Mouse (Mus musculus) lung, embryonic 16.5 days (tissue): Measurements from ENCODE around the gene Scfd2. TPM values are rescaled to one million over a fixed set of nuclear protein-coding genes. Genes with fewer than 3 reads are reported as not detected.

Source experiments
- ATAC-seq: fragments of 200-750 bp; cut with Nextera tagmentation; 2 replicates; pipeline ENCODE4 v1.8.0; 2017; ENCODE audit warnings: low read depth, mild to moderate bottlenecking, moderate library complexity
- H3K27ac ChIP-seq: fragments of 300-500 bp; sonication (generic); 2 replicates; pipeline ENCODE4 v1.5.1; 2014; ENCODE audit warnings: mild to moderate bottlenecking, control low read depth, low read length
- H3K27me3 ChIP-seq: fragments of 300-500 bp; sonication (generic); 2 replicates; pipeline ENCODE4 v1.6.1; 2014; ENCODE audit warnings: low read depth, low read length, mixed read lengths; ENCODE audit not compliant: control insufficient read depth, insufficient read depth
- H3K36me3 ChIP-seq: fragments of 300-500 bp; sonication (generic); 2 replicates; pipeline ENCODE4 v1.6.1; 2014; ENCODE audit warnings: low read length; ENCODE audit not compliant: control insufficient read depth, insufficient read depth
- H3K4me1 ChIP-seq: fragments of 300-500 bp; sonication (generic); replicated peaks from 2 replicates; pipeline ENCODE4 v1.6.1; 2014; ENCODE audit warnings: low read length, mixed read lengths; ENCODE audit not compliant: control insufficient read depth, insufficient read depth
- H3K4me2 ChIP-seq: fragments of 300-500 bp; sonication (generic); 2 replicates; pipeline ENCODE4 v1.6.1; 2014; ENCODE audit warnings: low read depth, low read length, control low read depth
- H3K4me3 ChIP-seq: fragments of 300-500 bp; sonication (generic); 2 replicates; pipeline ENCODE4 v1.5.1; 2014; ENCODE audit warnings: mild to moderate bottlenecking, low read length, control low read depth
- H3K9ac ChIP-seq: fragments of 300-500 bp; sonication (generic); 2 replicates; pipeline ENCODE4 v1.6.1; 2014; ENCODE audit warnings: low read length, control low read depth
- H3K9me3 ChIP-seq: fragments of 300-500 bp; sonication (generic); 2 replicates; pipeline ENCODE4 v1.6.1; 2016; ENCODE audit warnings: low read length; ENCODE audit not compliant: control insufficient read depth
- WGBS: fragments of 180-500 bp; shearing (Covaris S2); extraction: QIAGEN DNeasy Blood & Tissue Kit; methylation state at CpG from one replicate; pipeline ENCODE4 v1.1.7; 2014; 5-methylcytosine and 5-hydroxymethylcytosine counted together
- polyA plus RNA-seq: library from polyadenylated mRNA; unstranded; fragments of >200 nt; fragmentation: Nextera tagmentation; extraction: Ambion mirVana; gene quantifications from 2 replicates; pipeline ENCODE4 v1.2.1, GENCODE M21; 2015

Gene Scfd2
- polyA plus RNA-seq, 1 experiment from 2014 or later: 19.1 TPM

DNA sequence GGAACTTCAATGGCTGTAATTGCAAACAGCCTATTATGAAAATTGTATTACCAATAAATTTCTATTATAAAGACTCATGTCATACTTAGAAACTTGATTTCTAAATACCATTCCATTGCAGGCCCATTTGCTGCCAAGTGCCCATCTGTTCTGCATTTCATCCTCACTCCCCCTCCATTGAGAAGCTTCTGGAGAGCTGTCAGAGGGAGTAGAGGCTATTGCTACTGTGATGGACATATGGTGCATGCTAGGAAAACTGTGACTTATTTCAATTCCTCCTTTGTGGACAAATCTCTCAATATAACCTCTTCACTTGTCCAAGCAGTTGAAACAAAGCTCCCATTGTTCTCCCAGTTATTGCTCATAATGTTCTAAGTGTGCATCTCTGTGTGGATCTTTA, 19.9 kb downstream of the Scfd2 start:
- Histone ChIP-seq H3K4me3 (no peak overlapping the region), H3K36me3 (no peaks in the 10 kb centered on the region), H3K27ac (no peak overlapping the region), H3K9me3 (no peaks in the 10 kb centered on the region), H3K4me2 (no peak overlapping the region), H3K4me1 (no peaks in the 10 kb centered on the region), H3K27me3 (no peaks in the 10 kb centered on the region), H3K9ac (no peak overlapping the region)
- peak; percentile 88 for ATAC-seq

DNA sequence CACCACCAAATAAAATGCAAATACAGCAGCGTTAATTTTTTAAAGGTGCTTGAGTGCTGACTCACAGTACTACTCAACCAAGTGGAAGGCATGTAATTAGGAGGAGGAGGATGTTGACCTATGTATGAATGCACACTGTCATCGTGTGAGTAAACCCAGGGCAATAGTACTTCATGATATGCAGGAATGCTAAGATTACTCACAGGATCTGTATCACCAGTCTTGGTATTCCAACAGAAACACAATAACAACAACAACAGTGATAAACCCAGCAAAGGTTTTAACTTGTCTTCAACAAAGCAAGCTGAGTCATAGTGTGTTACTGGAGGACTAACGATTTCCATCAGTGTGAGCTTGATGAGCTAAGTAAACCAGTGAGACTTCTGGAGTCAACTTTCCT, 38.9 kb downstream of the Scfd2 start:
- H3K9ac ChIP-seq: no peak overlapping the region
- WGBS: 75% methylated on average over 3 of the region's 3 CpGs

DNA sequence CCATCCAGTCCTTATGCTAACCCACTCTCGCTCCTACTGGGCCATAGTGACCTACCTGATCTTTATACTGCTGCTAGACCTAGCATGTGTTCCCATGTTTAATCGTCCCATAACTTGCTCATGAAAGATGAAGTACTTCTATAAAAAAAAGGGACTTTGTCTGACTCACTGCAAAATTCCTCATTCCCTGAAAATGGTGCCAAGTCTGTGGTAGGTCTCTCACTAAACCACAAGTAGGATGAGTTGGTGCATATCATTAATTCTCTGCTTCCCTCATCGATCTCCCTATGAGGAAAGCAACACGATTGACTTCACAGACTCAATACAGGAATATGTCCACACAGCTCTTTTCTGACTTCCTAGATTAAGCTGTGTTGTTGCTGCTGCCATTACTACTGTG, 46.9 kb downstream of the Scfd2 start:
- Histone ChIP-seq H3K9ac (no peak overlapping the region), H3K9me3 (no peaks in the 10 kb centered on the region), H3K27me3 (no peaks in the 10 kb centered on the region), H3K4me1 (no peaks in the 10 kb centered on the region), H3K36me3 (no peaks in the 10 kb centered on the region), H3K4me3 (no peak overlapping the region), H3K27ac (no peak overlapping the region), H3K4me2 (no peak overlapping the region)
- ATAC-seq: no peak
- 85% methylated on average over 4 of the region's 4 CpGs for WGBS

More for the DNA sequence above, 38.9 kb downstream of the Scfd2 start:
- H3K27me3 ChIP-seq: no peaks in the 10 kb centered on the region
- H3K36me3 ChIP-seq: no peaks in the 10 kb centered on the region
- no peak overlapping the region for H3K4me3 ChIP-seq
- H3K4me2 ChIP-seq: no peak overlapping the region
- ATAC-seq: no peak
- no peaks in the 10 kb centered on the region for H3K4me1 ChIP-seq
- no peaks in the 10 kb centered on the region for H3K9me3 ChIP-seq
- no peak overlapping the region for H3K27ac ChIP-seq

DNA sequence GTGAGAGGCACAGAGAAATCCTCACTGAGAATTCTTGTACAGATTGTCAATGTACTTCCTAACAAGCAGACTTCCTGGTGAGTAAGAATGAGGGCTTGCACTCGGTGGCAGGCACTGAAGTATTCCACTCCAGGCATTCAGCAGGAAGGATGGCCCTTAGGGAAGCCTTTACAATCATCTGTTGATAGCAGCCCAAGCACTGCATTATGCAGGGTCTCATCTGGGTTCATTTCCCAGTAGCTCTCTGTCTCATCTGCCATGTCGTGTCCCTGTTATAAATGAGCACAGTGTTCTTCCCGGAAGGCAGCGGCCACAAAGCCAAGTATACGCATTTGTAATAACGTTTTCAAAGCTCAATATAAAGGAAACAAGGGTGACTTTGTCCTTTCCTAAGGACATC, 48.9 kb downstream of the Scfd2 start:
- WGBS: 63% methylated on average over 6 of the region's 6 CpGs
- Histone ChIP-seq H3K4me2 (no peak overlapping the region), H3K27me3 (no peaks in the 10 kb centered on the region), H3K9me3 (no peaks in the 10 kb centered on the region), H3K4me1 (no peaks in the 10 kb centered on the region), H3K36me3 (no peaks in the 10 kb centered on the region), H3K9ac (no peak overlapping the region), H3K4me3 (no peak overlapping the region), H3K27ac (no peak overlapping the region)
- no peak for ATAC-seq

DNA sequence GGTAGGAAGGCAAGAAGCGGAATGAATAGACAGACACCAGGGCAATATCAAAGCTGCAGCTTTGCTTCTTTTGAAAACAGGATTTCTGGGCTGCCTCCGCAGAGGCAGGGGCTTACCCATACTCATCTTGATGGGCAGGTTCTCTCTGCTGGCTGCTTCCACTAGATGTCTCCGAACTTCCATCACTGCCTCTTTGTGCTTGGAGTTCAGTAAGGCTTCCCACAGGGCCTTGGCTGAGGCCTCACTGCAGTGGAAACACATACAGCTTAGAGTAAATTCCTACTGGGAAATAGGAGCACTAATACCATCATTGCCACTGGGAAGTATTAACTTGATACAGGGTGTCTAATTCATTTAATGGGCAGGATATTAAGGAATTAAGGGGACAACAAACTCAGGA, 49.5 kb downstream of the Scfd2 start:
- H3K27ac ChIP-seq: no peak overlapping the region
- H3K4me2 ChIP-seq: no peak overlapping the region
- no peaks in the 10 kb centered on the region for H3K9me3 ChIP-seq
- no peaks in the 10 kb centered on the region for H3K36me3 ChIP-seq
- WGBS: 67% methylated on average over 3 of the region's 3 CpGs
- H3K9ac ChIP-seq: no peak overlapping the region
- no peak overlapping the region for H3K4me3 ChIP-seq
- no peaks in the 10 kb centered on the region for H3K4me1 ChIP-seq
- ATAC-seq: no peak
- H3K27me3 ChIP-seq: no peaks in the 10 kb centered on the region

DNA sequence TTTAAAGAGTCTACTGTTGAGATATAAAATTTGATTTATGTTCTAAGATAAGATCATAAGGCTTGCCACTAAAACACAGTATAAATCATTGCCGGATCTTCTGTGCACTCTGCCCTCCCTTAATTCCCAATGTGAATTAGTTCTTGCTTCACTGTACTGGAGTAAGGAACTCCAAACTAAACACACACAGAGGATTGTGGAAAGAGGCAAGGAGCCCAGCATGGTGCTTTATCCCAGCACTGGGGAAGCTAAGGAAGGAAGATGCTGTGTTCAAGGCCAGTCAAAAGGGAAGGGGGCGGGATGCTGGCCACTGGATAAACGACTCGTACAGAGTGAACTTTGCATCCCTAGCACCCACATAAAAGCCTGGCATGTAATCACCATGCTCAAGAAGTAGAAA, 51.1 kb downstream of the Scfd2 start:
- Histone ChIP-seq H3K9ac (no peak overlapping the region), H3K27me3 (no peaks in the 10 kb centered on the region), H3K36me3 (no peaks in the 10 kb centered on the region), H3K4me2 (no peak overlapping the region), H3K9me3 (no peaks in the 10 kb centered on the region), H3K4me1 (no peaks in the 10 kb centered on the region), H3K4me3 (no peak overlapping the region), H3K27ac (no peak overlapping the region)
- ATAC-seq: no peak
- WGBS: 54% methylated on average over 4 of the region's 4 CpGs

DNA sequence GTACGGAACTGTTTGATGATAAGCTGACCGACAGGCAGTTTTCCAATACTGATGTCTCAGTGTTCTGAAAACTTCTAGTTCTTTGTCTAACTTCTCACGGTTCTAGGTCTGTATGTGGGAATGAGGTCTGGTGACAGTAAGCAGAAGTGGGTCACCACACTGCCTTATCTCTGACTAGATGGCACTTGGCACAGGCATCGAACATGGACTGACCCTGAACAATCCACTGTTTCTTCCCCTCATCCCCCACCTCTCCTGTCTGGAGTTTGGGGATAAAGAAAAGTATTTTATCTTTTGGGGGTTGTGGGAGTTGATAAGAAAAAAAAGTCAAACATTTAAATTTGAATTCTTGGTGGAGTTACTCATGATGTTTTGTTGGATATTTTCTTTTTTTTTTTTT, 51.6 kb downstream of the Scfd2 start:
- Histone ChIP-seq H3K4me2 (no peak overlapping the region), H3K4me3 (no peak overlapping the region), H3K27ac (no peak overlapping the region), H3K4me1 (no peaks in the 10 kb centered on the region), H3K9ac (no peak overlapping the region), H3K9me3 (no peaks in the 10 kb centered on the region), H3K27me3 (no peaks in the 10 kb centered on the region), H3K36me3 (no peaks in the 10 kb centered on the region)
- WGBS: 35% methylated on average over 4 of the region's 4 CpGs
- no peak for ATAC-seq

DNA sequence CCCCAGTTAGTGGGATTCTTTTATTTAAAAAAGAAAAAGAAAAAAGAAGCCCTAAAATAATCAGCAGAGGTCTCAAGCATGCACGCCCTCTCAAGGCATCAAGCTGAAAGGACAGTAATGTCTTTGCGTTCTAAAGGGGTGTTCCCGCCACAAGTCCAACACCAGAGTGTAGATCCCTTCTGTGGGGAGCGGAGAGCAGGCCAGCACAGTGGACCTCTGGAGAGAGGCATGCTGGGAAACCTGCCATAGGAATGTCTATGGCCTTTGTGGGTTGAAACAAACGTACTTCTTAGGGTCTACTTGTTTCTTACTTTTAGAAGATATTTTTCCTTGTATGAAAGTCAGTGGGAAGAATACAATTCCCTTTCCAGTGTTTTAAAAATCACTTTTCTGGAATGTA, 52.4 kb downstream of the Scfd2 start:
- no peaks in the 10 kb centered on the region for H3K36me3 ChIP-seq
- no peaks in the 10 kb centered on the region for H3K27me3 ChIP-seq
- no peaks in the 10 kb centered on the region for H3K9me3 ChIP-seq
- 43% methylated on average over 5 of the region's 5 CpGs for WGBS
- H3K27ac ChIP-seq: no peak overlapping the region
- no peak overlapping the region for H3K9ac ChIP-seq
- no peak for ATAC-seq
- H3K4me1 ChIP-seq: no peaks in the 10 kb centered on the region
- H3K4me2 ChIP-seq: no peak overlapping the region
- no peak overlapping the region for H3K4me3 ChIP-seq

DNA sequence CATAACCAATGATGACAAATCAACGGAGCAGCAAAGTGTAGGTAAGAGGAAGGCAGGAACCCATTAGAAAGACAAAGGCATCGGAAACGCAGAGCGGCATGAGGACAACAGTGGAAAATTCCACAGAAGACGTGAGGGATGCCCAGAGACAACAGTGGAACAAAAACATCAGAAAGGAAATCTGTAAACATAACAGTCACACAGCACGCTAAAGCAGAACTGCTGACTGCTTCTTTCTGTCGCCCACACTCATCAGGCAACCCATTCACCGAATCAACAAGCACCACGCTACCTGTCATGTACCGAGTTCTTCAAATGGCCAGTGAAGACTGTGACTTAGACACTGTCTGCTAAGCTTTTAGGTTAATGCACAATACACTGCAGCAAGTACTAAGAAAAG, 55.0 kb downstream of the Scfd2 start:
- 74% methylated on average over 10 of the region's 10 CpGs for WGBS
- no peak overlapping the region for H3K27ac ChIP-seq
- no peak for ATAC-seq
- no peak overlapping the region for H3K4me2 ChIP-seq
- H3K36me3 ChIP-seq: no peaks in the 10 kb centered on the region
- H3K27me3 ChIP-seq: no peaks in the 10 kb centered on the region
- H3K4me1 ChIP-seq: no peaks in the 10 kb centered on the region
- no peak overlapping the region for H3K4me3 ChIP-seq
- H3K9ac ChIP-seq: no peak overlapping the region
- H3K9me3 ChIP-seq: no peaks in the 10 kb centered on the region

DNA sequence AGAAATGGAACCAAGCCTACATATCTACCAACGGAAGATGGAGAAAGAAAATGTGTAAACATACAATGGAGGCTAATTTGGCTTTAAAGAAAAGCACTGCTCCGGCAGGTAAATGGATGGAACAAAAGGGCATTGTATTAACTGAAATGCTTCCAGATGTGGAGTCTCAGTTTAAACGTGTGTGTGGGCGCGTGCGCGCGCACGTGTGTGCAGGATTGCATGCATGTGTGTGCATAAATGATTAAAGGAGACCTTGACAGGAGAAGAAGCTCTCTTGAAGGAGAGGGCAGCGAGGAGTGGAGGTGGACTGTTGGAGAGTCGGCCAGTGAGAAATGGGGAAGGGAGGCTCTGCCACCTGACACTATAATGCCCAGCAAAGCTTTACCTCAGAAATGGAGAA, 58.4 kb downstream of the Scfd2 start:
- ATAC-seq: no peak
- no peaks in the 10 kb centered on the region for H3K27me3 ChIP-seq
- no peaks in the 10 kb centered on the region for H3K9me3 ChIP-seq
- WGBS: 87% methylated on average over 11 of the region's 11 CpGs
- no peak overlapping the region for H3K4me2 ChIP-seq
- H3K9ac ChIP-seq: no peak overlapping the region
- no peaks in the 10 kb centered on the region for H3K36me3 ChIP-seq
- no peaks in the 10 kb centered on the region for H3K4me1 ChIP-seq
- H3K4me3 ChIP-seq: no peak overlapping the region
- no peak overlapping the region for H3K27ac ChIP-seq
